Mouse (Mus musculus) intestine, embryonic 14.5 days (tissue): ENCODE measurements around the gene Dapl1. TPM values are rescaled to one million over a fixed set of nuclear protein-coding genes. Genes with fewer than 3 reads are reported as not detected.

Experiments
- ATAC-seq: fragments of 200-750 bp; cut with Nextera tagmentation; replicated peaks from 2 replicates; pipeline ENCODE4 v1.8.0; 2017; ENCODE audit warnings: low read depth, moderate number of reproducible peaks, moderate TSS enrichment, moderate library complexity; ENCODE audit not compliant: low FRiP score, low TSS enrichment
- DNase-seq: peaks from one replicate; pipeline ENCODE4 v3.0.0-alpha.2; 2018; ENCODE audit warnings: low spot score
- H3K27ac ChIP-seq: fragments of 300-500 bp; sonication (generic); 2 replicates; pipeline ENCODE4 v1.5.1; 2014; ENCODE audit warnings: low read depth, mild to moderate bottlenecking, control low read depth
- H3K27me3 ChIP-seq: fragments of 300-500 bp; sonication (generic); replicated peaks from 2 replicates; pipeline ENCODE4 v1.6.1; 2014; ENCODE audit warnings: low read length, control low read depth; ENCODE audit not compliant: control insufficient read depth, insufficient read depth
- H3K36me3 ChIP-seq: fragments of 300-500 bp; sonication (generic); 2 replicates; pipeline ENCODE4 v1.6.1; 2014; ENCODE audit warnings: low read length, control low read depth; ENCODE audit not compliant: control insufficient read depth, insufficient read depth
- H3K4me1 ChIP-seq: fragments of 300-500 bp; sonication (generic); replicated peaks from 2 replicates; pipeline ENCODE4 v1.6.1; 2014; ENCODE audit warnings: low read length, control low read depth, mixed read lengths; ENCODE audit not compliant: control insufficient read depth, insufficient read depth
- H3K4me2 ChIP-seq: fragments of 300-500 bp; sonication (generic); 2 replicates; pipeline ENCODE4 v1.6.1; 2014; ENCODE audit warnings: low read length
- H3K4me3 ChIP-seq: fragments of 300-500 bp; sonication (generic); 2 replicates; pipeline ENCODE4 v1.5.1; 2014; ENCODE audit warnings: low read depth, low read length, control low read depth, mixed read lengths
- H3K9ac ChIP-seq: fragments of 300-500 bp; sonication (generic); 2 replicates; pipeline ENCODE4 v1.6.1; 2014; ENCODE audit warnings: mild to moderate bottlenecking, low read length
- H3K9me3 ChIP-seq: fragments of 300-500 bp; sonication (generic); 2 replicates; pipeline ENCODE4 v1.6.1; 2016; ENCODE audit warnings: low read length, control low read depth; ENCODE audit not compliant: control insufficient read depth
- WGBS: fragments of 180-500 bp; shearing (Covaris S2); extraction: QIAGEN DNeasy Blood & Tissue Kit; methylation state at CpG from one replicate; pipeline ENCODE4 v1.1.7; 2014; 5-methylcytosine and 5-hydroxymethylcytosine counted together
- polyA plus RNA-seq: library from polyadenylated mRNA; unstranded; fragments of >200 nt; fragmentation: Nextera tagmentation; extraction: Ambion mirVana; gene quantifications from 2 replicates; pipeline ENCODE4 v1.2.1, GENCODE M21; 2014

The Dapl1 gene
- polyA plus RNA-seq = 0.69 TPM in 1 of 2 replicates, not detected in the other

GRCm38 (mm10) chr2:59484438-59484837 is at the start of gene Dapl1:
Gene Dapl1 (plus strand): TSS chr2:59484653.
- 60% methylated on average over 9 of the region's 9 CpGs for WGBS
- Histone ChIP-seq H3K4me2 (no peak within 1 kb of the TSS), H3K4me1 (no peaks in the 10 kb centered on the region), H3K9me3 (no peaks in the 10 kb centered on the region), H3K9ac (no peak within 1 kb of the TSS), H3K27ac (no peak within 1 kb of the TSS), H3K36me3 (no peaks in the 10 kb centered on the region), H3K27me3 (no peaks in the 10 kb centered on the region), H3K4me3 (no peak within 1 kb of the TSS)
- DNase-seq = no peak
- ATAC-seq = no peak

DNA sequence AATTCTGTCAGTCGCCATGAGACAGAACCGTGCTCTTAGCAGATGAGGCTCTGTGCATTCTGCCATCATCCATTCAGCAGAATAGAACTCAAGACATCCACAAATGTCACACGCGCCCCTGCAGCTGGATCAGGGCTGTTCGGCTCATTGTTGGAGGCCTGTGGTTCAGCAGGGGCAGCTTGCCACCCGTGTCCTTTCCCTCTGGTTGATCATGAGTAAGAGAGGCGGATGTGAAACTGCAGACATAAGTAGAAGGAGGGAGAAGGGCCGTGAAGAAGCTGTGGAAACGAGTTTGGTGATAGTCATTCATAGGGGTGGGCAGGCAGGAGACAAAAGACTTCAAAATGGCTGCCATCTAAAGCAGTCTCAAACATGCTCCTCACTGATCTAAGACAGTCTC is 49.6 kb upstream of the Dapl1 start:
- Histone ChIP-seq H3K27me3 (no peaks in the 10 kb centered on the region), H3K9ac (no peak overlapping the region), H3K36me3 (no peaks in the 10 kb centered on the region), H3K9me3 (no peaks in the 10 kb centered on the region), H3K27ac (no peak overlapping the region), H3K4me3 (no peak overlapping the region), H3K4me1 (no peaks in the 10 kb centered on the region; the same call in none of the 2 replicates), H3K4me2 (no peak overlapping the region)
- ATAC-seq (no peak), DNase-seq (no peak)
- WGBS = 92% methylated on average over 9 of the region's 9 CpGs

GRCm38 (mm10) chr2:59437684-59438393 is 46.6 kb upstream of the Dapl1 start:
- peak overlapping the region; percentile 38 for H3K4me2 ChIP-seq
- no peak overlapping the region; the same call in 1 of the 2 replicates for H3K27ac ChIP-seq
- no peaks in the 10 kb centered on the region for H3K9me3 ChIP-seq
- no peaks in the 10 kb centered on the region for H3K27me3 ChIP-seq
- no peak overlapping the region for H3K9ac ChIP-seq
- no peak overlapping the region for H3K4me3 ChIP-seq
- DNase-seq (no peak), ATAC-seq (peak; percentile 66)
- no peaks in the 10 kb centered on the region for H3K36me3 ChIP-seq
- H3K4me1 ChIP-seq = no peaks in the 10 kb centered on the region; the same call in 1 of the 2 replicates
- WGBS = 67% methylated on average over 12 of the region's 12 CpGs

- DNase-seq = peak; percentile 74
- Histone ChIP-seq H3K4me3 (0 out of 2 replicates have a peak overlapping the region, but pooled peaks have one; percentile 9), H3K4me2 (peak overlapping the region; percentile 38), H3K4me1 (no peaks in the 10 kb centered on the region; the same call in 1 of the 2 replicates), H3K9me3 (no peaks in the 10 kb centered on the region), H3K9ac (no peak overlapping the region), H3K27ac (no peak overlapping the region; the same call in 1 of the 2 replicates), H3K27me3 (no peaks in the 10 kb centered on the region), H3K36me3 (no peaks in the 10 kb centered on the region)
- 13% methylated on average over 10 of the region's 10 CpGs for WGBS
- ATAC-seq = peak; percentile 74
Observed at GRCm38 (mm10) chr2:59438479-59438935, 45.9 kb upstream of the Dapl1 start.

DNA sequence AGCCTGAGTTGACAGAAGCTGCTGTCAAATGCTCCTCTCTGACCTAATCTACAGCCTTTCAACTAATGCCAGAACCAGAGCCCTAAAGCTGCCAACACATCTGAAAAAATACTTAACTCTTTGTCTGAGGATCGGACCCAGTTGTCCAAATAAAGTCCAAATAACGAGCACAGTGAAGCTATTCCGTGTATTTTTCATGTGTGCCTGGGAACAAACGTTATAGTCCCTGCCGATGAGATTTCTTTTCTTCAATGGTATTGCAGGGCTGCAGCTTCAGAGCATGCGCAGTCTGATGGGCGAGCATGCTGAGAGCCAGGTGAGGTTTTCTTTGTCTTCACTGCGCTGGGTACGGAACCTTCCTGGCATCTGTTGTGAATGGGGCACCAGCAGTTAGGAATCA is 44.6 kb upstream of the Dapl1 start:
- Histone ChIP-seq H3K9me3 (no peaks in the 10 kb centered on the region), H3K4me1 (no peaks in the 10 kb centered on the region; the same call in 1 of the 2 replicates), H3K4me3 (no peak overlapping the region), H3K9ac (no peak overlapping the region), H3K27me3 (no peaks in the 10 kb centered on the region), H3K36me3 (no peaks in the 10 kb centered on the region), H3K4me2 (no peak overlapping the region), H3K27ac (no peak overlapping the region)
- ATAC-seq (no peak), DNase-seq (no peak)
- 80% methylated on average over 9 of the region's 9 CpGs for WGBS

DNA sequence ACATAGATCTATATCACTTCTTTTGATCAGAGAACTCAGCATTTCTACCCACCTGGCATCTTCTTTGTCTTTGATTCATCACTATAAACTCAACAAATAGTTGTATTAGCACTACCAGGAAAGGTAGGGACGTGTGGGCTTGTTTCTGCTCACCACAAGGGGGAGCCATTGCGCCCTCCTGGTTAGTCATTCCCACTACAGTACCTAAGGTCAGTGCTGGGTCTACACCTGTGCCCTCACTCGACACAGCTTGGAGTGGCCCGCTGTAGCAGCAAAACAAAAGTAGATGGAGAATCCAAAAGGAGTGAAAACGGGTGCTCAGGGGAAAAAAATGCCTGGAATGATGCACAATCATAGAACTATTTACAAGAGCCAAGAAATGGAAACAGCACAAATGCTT is 44.0 kb upstream of the Dapl1 start:
- no peaks in the 10 kb centered on the region for H3K9me3 ChIP-seq
- no peak overlapping the region for H3K4me3 ChIP-seq
- H3K27ac ChIP-seq = no peak overlapping the region
- ATAC-seq (no peak), DNase-seq (no peak)
- H3K4me1 ChIP-seq = no peaks in the 10 kb centered on the region; the same call in 1 of the 2 replicates
- H3K9ac ChIP-seq = no peak overlapping the region
- no peaks in the 10 kb centered on the region for H3K36me3 ChIP-seq
- H3K27me3 ChIP-seq = no peaks in the 10 kb centered on the region
- WGBS = 32% methylated on average over 5 of the region's 5 CpGs
- no peak overlapping the region for H3K4me2 ChIP-seq

DNA sequence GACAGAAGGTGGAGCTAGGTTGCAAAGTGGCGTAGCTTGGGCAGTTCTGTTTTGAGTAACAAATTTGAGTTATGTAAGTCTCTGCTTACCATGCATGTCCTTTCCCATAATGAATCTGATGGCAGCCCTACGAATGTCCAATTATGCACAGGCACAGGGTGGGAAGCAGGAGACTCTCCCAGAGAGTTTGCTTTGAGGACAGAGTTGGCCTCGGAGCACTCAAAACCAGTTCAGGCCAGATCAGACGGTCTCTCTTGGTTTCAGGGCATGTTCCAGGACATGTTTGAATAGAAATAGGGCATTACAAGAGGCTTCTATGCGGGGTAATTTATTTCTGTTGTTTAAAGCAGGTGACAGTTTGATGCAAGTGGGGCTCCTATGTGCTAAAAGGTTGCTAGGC is 42.8 kb upstream of the Dapl1 start:
- H3K27me3 ChIP-seq = no peaks in the 10 kb centered on the region
- no peaks in the 10 kb centered on the region; the same call in 1 of the 2 replicates for H3K4me1 ChIP-seq
- no peak overlapping the region for H3K27ac ChIP-seq
- no peak overlapping the region for H3K4me3 ChIP-seq
- H3K9ac ChIP-seq = no peak overlapping the region
- no peaks in the 10 kb centered on the region for H3K36me3 ChIP-seq
- no peak overlapping the region for H3K4me2 ChIP-seq
- DNase-seq (no peak), ATAC-seq (no peak)
- WGBS = 84% methylated on average over 5 of the region's 5 CpGs
- H3K9me3 ChIP-seq = no peaks in the 10 kb centered on the region

GRCm38 (mm10) chr2:59446671-59447070 is 37.8 kb upstream of the Dapl1 start:
- Histone ChIP-seq H3K9ac (no peak overlapping the region), H3K9me3 (no peaks in the 10 kb centered on the region), H3K36me3 (no peaks in the 10 kb centered on the region), H3K4me3 (no peak overlapping the region), H3K4me1 (no peaks in the 10 kb centered on the region), H3K4me2 (no peak overlapping the region), H3K27me3 (no peaks in the 10 kb centered on the region), H3K27ac (no peak overlapping the region)
- DNase-seq (no peak), ATAC-seq (no peak)
- 66% methylated on average over 6 of the region's 6 CpGs for WGBS

- WGBS = 66% methylated on average over 2 of the region's 2 CpGs
- H3K9me3 ChIP-seq = no peaks in the 10 kb centered on the region
- H3K4me1 ChIP-seq = no peaks in the 10 kb centered on the region
- H3K36me3 ChIP-seq = no peaks in the 10 kb centered on the region
- H3K27me3 ChIP-seq = no peaks in the 10 kb centered on the region
- no peak overlapping the region for H3K4me2 ChIP-seq
- DNase-seq = no peak
- no peak overlapping the region for H3K4me3 ChIP-seq
- ATAC-seq = no peak
- H3K27ac ChIP-seq = no peak overlapping the region
- no peak overlapping the region for H3K9ac ChIP-seq
Observed at GRCm38 (mm10) chr2:59447712-59448111, 36.7 kb upstream of the Dapl1 start.
